Mouse (Mus musculus) frontal cortex, adult (tissue): ENCODE data around the gene Ube2e1.
"Not testable (repeated sequence)": the region's sequence is repeated elsewhere in the genome, so short reads cannot be mapped to it uniquely, and the experiment has no call there.

ENCODE experiments used
- ATAC-seq: cut with Nextera tagmentation; 2 replicates; pipeline ENCODE4 v1.9.2; 2017; ENCODE audit warnings: mild to moderate bottlenecking, moderate library complexity, mixed read lengths; ENCODE audit not compliant: low TSS enrichment

The Ube2e1 gene

GRCm38 (mm10) chr14:18241786-18242185 lies 89.9 kb downstream of the Ube2e1 start:
- ATAC-seq, result no peak

- no peak for ATAC-seq
Measured at GRCm38 (mm10) chr14:18240132-18240531, 91.5 kb downstream of the Ube2e1 start.

- ATAC-seq, result peak; percentile 80
Measured at GRCm38 (mm10) chr14:18238750-18239731, 92.6 kb downstream of the Ube2e1 start, which contains the start of gene Nr1d2. Gene Nr1d2, minus strand, starts transcription at chr14:18239127.

GRCm38 (mm10) chr14:18238131-18238749 lies 93.4 kb downstream of the Ube2e1 start:
- ATAC-seq, result peak; percentile 40

- no peak for ATAC-seq
Measured at GRCm38 (mm10) chr14:18237381-18237780, 94.3 kb downstream of the Ube2e1 start.

GRCm38 (mm10) chr14:18236496-18237235 lies 95.0 kb downstream of the Ube2e1 start:
- not testable (repeated sequence) for ATAC-seq

- ATAC-seq, result no peak
Measured at GRCm38 (mm10) chr14:18233981-18234960, 97.4 kb downstream of the Ube2e1 start.

- ATAC-seq, result no peak
Measured at GRCm38 (mm10) chr14:18233076-18233475, 98.6 kb downstream of the Ube2e1 start.
